Mouse (Mus musculus) left cerebral cortex, adult 9 months (tissue): ENCODE data around the gene Eif3c.

Experiments
- DNase-seq, 2 experiments: peaks; one replicate each; pipeline ENCODE4 v3.0.0; 2022; ENCODE audit warnings: low spot score in 2 of 2

Eif3c gene

GRCm38 (mm10) chr7:126554796-126555195, 11.4 kb downstream of the Eif3c start:
- DNase-seq = no peak

- DNase-seq = no peak
These were observed 20.6 kb downstream of the Eif3c start for GRCm38 (mm10) chr7:126545631-126546030.

GRCm38 (mm10) chr7:126541661-126542060, 24.6 kb downstream of the Eif3c start:
- DNase-seq = no peak

- no peak for DNase-seq
These were observed 28.2 kb downstream of the Eif3c start for GRCm38 (mm10) chr7:126537820-126538585.

- DNase-seq = no peak
These were observed 29.7 kb downstream of the Eif3c start for GRCm38 (mm10) chr7:126536466-126536865.

GRCm38 (mm10) chr7:126535766-126536165, 30.4 kb downstream of the Eif3c start:
- DNase-seq = no peak

GRCm38 (mm10) chr7:126533434-126533833, 32.8 kb downstream of the Eif3c start:
- DNase-seq = no peak

- peak in 1 of 2 experiments; percentile 46 for DNase-seq
These were observed 38.0 kb downstream of the Eif3c start for GRCm38 (mm10) chr7:126528166-126528577.

GRCm38 (mm10) chr7:126523316-126523715, 42.9 kb downstream of the Eif3c start:
- DNase-seq = no peak

GRCm38 (mm10) chr7:126519513-126519912, 46.7 kb downstream of the Eif3c start:
- no peak for DNase-seq

- no peak for DNase-seq
These were observed 47.8 kb downstream of the Eif3c start for GRCm38 (mm10) chr7:126518261-126518941.

- DNase-seq = no peak
These were observed 54.9 kb downstream of the Eif3c start for GRCm38 (mm10) chr7:126511287-126511686.

GRCm38 (mm10) chr7:126507126-126507778, 59.0 kb downstream of the Eif3c start:
- no peak for DNase-seq

GRCm38 (mm10) chr7:126504913-126505312, 61.3 kb downstream of the Eif3c start:
- DNase-seq = no peak

GRCm38 (mm10) chr7:126503273-126503878, 62.8 kb downstream of the Eif3c start, which contains the start of gene Atxn2l:
Gene Atxn2l (minus strand): TSS chr7:126503437.
- peak; percentile 96 to 99 for DNase-seq

GRCm38 (mm10) chr7:126502751-126503150, 63.5 kb downstream of the Eif3c start:
- no peak for DNase-seq

- peak; percentile 86 to 93 for DNase-seq
These were observed 64.0 kb downstream of the Eif3c start for GRCm38 (mm10) chr7:126502023-126502741.

GRCm38 (mm10) chr7:126501684-126502022, 64.6 kb downstream of the Eif3c start:
- DNase-seq = no peak

- DNase-seq = no peak
These were observed 66.8 kb downstream of the Eif3c start for GRCm38 (mm10) chr7:126499416-126499815.

- DNase-seq = no peak
These were observed 68.2 kb downstream of the Eif3c start for GRCm38 (mm10) chr7:126497966-126498365.

- no peak for DNase-seq
These were observed 69.7 kb downstream of the Eif3c start for GRCm38 (mm10) chr7:126496475-126496874.
